Mouse (Mus musculus) lung, embryonic 16.5 days (tissue): ENCODE results near the gene Plcl1. TPM values are rescaled to one million over a fixed set of nuclear protein-coding genes. Genes with fewer than 3 reads are reported as not detected.

ENCODE experiments used
- ATAC-seq: fragments of 200-750 bp; cut with Nextera tagmentation; 2 replicates; pipeline ENCODE4 v1.8.0; 2017; ENCODE audit warnings: low read depth, mild to moderate bottlenecking, moderate library complexity
- H3K27ac ChIP-seq: fragments of 300-500 bp; sonication (generic); 2 replicates; pipeline ENCODE4 v1.5.1; 2014; ENCODE audit warnings: mild to moderate bottlenecking, control low read depth, low read length
- H3K27me3 ChIP-seq: fragments of 300-500 bp; sonication (generic); 2 replicates; pipeline ENCODE4 v1.6.1; 2014; ENCODE audit warnings: low read depth, low read length, mixed read lengths; ENCODE audit not compliant: control insufficient read depth, insufficient read depth
- H3K36me3 ChIP-seq: fragments of 300-500 bp; sonication (generic); 2 replicates; pipeline ENCODE4 v1.6.1; 2014; ENCODE audit warnings: low read length; ENCODE audit not compliant: control insufficient read depth, insufficient read depth
- H3K4me1 ChIP-seq: fragments of 300-500 bp; sonication (generic); replicated peaks from 2 replicates; pipeline ENCODE4 v1.6.1; 2014; ENCODE audit warnings: low read length, mixed read lengths; ENCODE audit not compliant: control insufficient read depth, insufficient read depth
- H3K4me2 ChIP-seq: fragments of 300-500 bp; sonication (generic); 2 replicates; pipeline ENCODE4 v1.6.1; 2014; ENCODE audit warnings: low read depth, low read length, control low read depth
- H3K4me3 ChIP-seq: fragments of 300-500 bp; sonication (generic); 2 replicates; pipeline ENCODE4 v1.5.1; 2014; ENCODE audit warnings: mild to moderate bottlenecking, low read length, control low read depth
- H3K9ac ChIP-seq: fragments of 300-500 bp; sonication (generic); 2 replicates; pipeline ENCODE4 v1.6.1; 2014; ENCODE audit warnings: low read length, control low read depth
- H3K9me3 ChIP-seq: fragments of 300-500 bp; sonication (generic); 2 replicates; pipeline ENCODE4 v1.6.1; 2016; ENCODE audit warnings: low read length; ENCODE audit not compliant: control insufficient read depth
- WGBS: fragments of 180-500 bp; shearing (Covaris S2); extraction: QIAGEN DNeasy Blood & Tissue Kit; methylation state at CpG from one replicate; pipeline ENCODE4 v1.1.7; 2014; 5-methylcytosine and 5-hydroxymethylcytosine counted together
- polyA plus RNA-seq: library from polyadenylated mRNA; unstranded; fragments of >200 nt; fragmentation: Nextera tagmentation; extraction: Ambion mirVana; gene quantifications from 2 replicates; pipeline ENCODE4 v1.2.1, GENCODE M21; 2015

Plcl1 gene
- polyA plus RNA-seq, 1 experiment from 2014 or later, result 2.0 TPM

GRCm38 (mm10) chr1:55632024-55632423 is 226.3 kb downstream of the Plcl1 start:
- no peaks in the 10 kb centered on the region for H3K9me3 ChIP-seq
- H3K27ac ChIP-seq, result no peak overlapping the region
- H3K9ac ChIP-seq, result no peak overlapping the region
- no peaks in the 10 kb centered on the region for H3K36me3 ChIP-seq
- 86% methylated on average over 2 of the region's 2 CpGs for WGBS
- ATAC-seq, result no peak
- H3K27me3 ChIP-seq, result no peaks in the 10 kb centered on the region
- H3K4me1 ChIP-seq, result no peaks in the 10 kb centered on the region
- no peak overlapping the region for H3K4me2 ChIP-seq
- H3K4me3 ChIP-seq, result no peak overlapping the region

- Histone ChIP-seq H3K27me3 (no peaks in the 10 kb centered on the region), H3K9ac (no peak overlapping the region), H3K36me3 (no peaks in the 10 kb centered on the region), H3K4me1 (no peaks in the 10 kb centered on the region), H3K27ac (no peak overlapping the region), H3K4me3 (no peak overlapping the region), H3K9me3 (no peaks in the 10 kb centered on the region), H3K4me2 (no peak overlapping the region)
- no peak for ATAC-seq
- WGBS, result 66% methylated on average over 4 of the region's 4 CpGs
Observed at GRCm38 (mm10) chr1:55633326-55633725, 227.6 kb downstream of the Plcl1 start.

GRCm38 (mm10) chr1:55659518-55660210 is 253.9 kb downstream of the Plcl1 start:
- no peaks in the 10 kb centered on the region for H3K4me1 ChIP-seq
- no peak overlapping the region for H3K27ac ChIP-seq
- 70% methylated on average over 8 of the region's 8 CpGs for WGBS
- no peaks in the 10 kb centered on the region for H3K36me3 ChIP-seq
- no peak overlapping the region for H3K9ac ChIP-seq
- H3K27me3 ChIP-seq, result no peaks in the 10 kb centered on the region
- H3K4me2 ChIP-seq, result no peak overlapping the region
- H3K4me3 ChIP-seq, result no peak overlapping the region
- H3K9me3 ChIP-seq, result no peaks in the 10 kb centered on the region
- no peak for ATAC-seq

- WGBS, result 78% methylated on average over 2 of the region's 2 CpGs
- ATAC-seq, result no peak
- H3K4me3 ChIP-seq, result no peak overlapping the region
- H3K4me1 ChIP-seq, result peaks cover 4% of the 10 kb centered on the region
- no peak overlapping the region for H3K27ac ChIP-seq
- H3K9ac ChIP-seq, result no peak overlapping the region
- no peaks in the 10 kb centered on the region for H3K36me3 ChIP-seq
- H3K9me3 ChIP-seq, result no peaks in the 10 kb centered on the region
- H3K4me2 ChIP-seq, result no peak overlapping the region
- H3K27me3 ChIP-seq, result no peaks in the 10 kb centered on the region
Observed at GRCm38 (mm10) chr1:55661381-55661780, 255.7 kb downstream of the Plcl1 start.

- H3K4me1 ChIP-seq, result peaks cover 5% of the 10 kb centered on the region
- 41% methylated on average over 10 of the region's 10 CpGs for WGBS
- no peak overlapping the region for H3K9ac ChIP-seq
- no peaks in the 10 kb centered on the region for H3K9me3 ChIP-seq
- no peaks in the 10 kb centered on the region for H3K36me3 ChIP-seq
- no peaks in the 10 kb centered on the region for H3K27me3 ChIP-seq
- no peak overlapping the region for H3K4me2 ChIP-seq
- H3K27ac ChIP-seq, result no peak overlapping the region; the same call in 1 of the 2 replicates
- ATAC-seq, result no peak
- H3K4me3 ChIP-seq, result no peak overlapping the region
Observed at GRCm38 (mm10) chr1:55665137-55665827, 259.6 kb downstream of the Plcl1 start.

- no peak overlapping the region for H3K4me2 ChIP-seq
Observed at GRCm38 (mm10) chr1:55665828-55666673, 260.3 kb downstream of the Plcl1 start.

GRCm38 (mm10) chr1:55666798-55667197 is 261.1 kb downstream of the Plcl1 start:
- Histone ChIP-seq H3K36me3 (no peaks in the 10 kb centered on the region), H3K4me3 (no peak overlapping the region), H3K4me1 (peaks cover 5% of the 10 kb centered on the region), H3K4me2 (no peak overlapping the region), H3K27me3 (no peaks in the 10 kb centered on the region), H3K9me3 (no peaks in the 10 kb centered on the region), H3K9ac (no peak overlapping the region), H3K27ac (no peak overlapping the region)
- 66% methylated on average over 5 of the region's 5 CpGs for WGBS
- no peak for ATAC-seq

More at GRCm38 (mm10) chr1:55665828-55666673, 260.3 kb downstream of the Plcl1 start:
- Histone ChIP-seq H3K36me3 (no peaks in the 10 kb centered on the region), H3K27ac (no peak overlapping the region), H3K9me3 (no peaks in the 10 kb centered on the region), H3K4me1 (peaks cover 5% of the 10 kb centered on the region), H3K27me3 (no peaks in the 10 kb centered on the region), H3K9ac (no peak overlapping the region), H3K4me3 (no peak overlapping the region)
- ATAC-seq, result no peak
- 43% methylated on average over 11 of the region's 11 CpGs for WGBS

GRCm38 (mm10) chr1:55668622-55669237 is 263.0 kb downstream of the Plcl1 start:
- no peak overlapping the region for H3K4me3 ChIP-seq
- no peaks in the 10 kb centered on the region for H3K27me3 ChIP-seq
- WGBS, result 40% methylated on average over 4 of the region's 4 CpGs
- no peaks in the 10 kb centered on the region for H3K9me3 ChIP-seq
- ATAC-seq, result 0 out of 2 replicates have a peak, but pooled peaks have one; percentile 26
- no peak overlapping the region for H3K9ac ChIP-seq
- peaks cover 5% of the 10 kb centered on the region for H3K4me1 ChIP-seq
- no peak overlapping the region for H3K4me2 ChIP-seq
- no peak overlapping the region for H3K27ac ChIP-seq
- no peaks in the 10 kb centered on the region for H3K36me3 ChIP-seq

- H3K27ac ChIP-seq, result no peak overlapping the region
Observed at GRCm38 (mm10) chr1:55682676-55683075, 277.0 kb downstream of the Plcl1 start.

More at GRCm38 (mm10) chr1:55682676-55683075, 277.0 kb downstream of the Plcl1 start:
- no peaks in the 10 kb centered on the region for H3K9me3 ChIP-seq
- H3K4me2 ChIP-seq, result no peak overlapping the region
- H3K9ac ChIP-seq, result no peak overlapping the region
- H3K4me1 ChIP-seq, result no peaks in the 10 kb centered on the region
- H3K4me3 ChIP-seq, result no peak overlapping the region
- 86% methylated on average over 3 of the region's 3 CpGs for WGBS
- no peaks in the 10 kb centered on the region for H3K27me3 ChIP-seq
- no peaks in the 10 kb centered on the region for H3K36me3 ChIP-seq
- ATAC-seq, result no peak
